Mouse (Mus musculus): ENCODE data around the gene Ccdc62. TPM values are rescaled to one million over a fixed set of nuclear protein-coding genes. Genes with fewer than 3 reads are reported as not detected.

Gene Ccdc62
- polyA plus RNA-seq, 1 experiment from 2014 or later: 6.2 TPM

GRCm38 (mm10) chr5:123952365-123953045 lies 22.0 kb downstream of the Ccdc62 start:
- no peaks in the 10 kb centered on the region for H3K27me3 ChIP-seq (ENCODE audit: control insufficient read depth, insufficient read depth, low read length)
- no peak overlapping the region for H3K4me3 ChIP-seq (ENCODE audit: low read length)
- no peaks in the 10 kb centered on the region for H3K4me1 ChIP-seq (ENCODE audit: control insufficient read depth, insufficient read depth, low read length)
- H3K27ac ChIP-seq (ENCODE audit: low read depth, low read length): no peak overlapping the region
- no peak overlapping the region for H3K4me2 ChIP-seq (replicated peaks; ENCODE audit: low read depth, low read length)
- no peaks in the 10 kb centered on the region for H3K36me3 ChIP-seq (ENCODE audit: control insufficient read depth, insufficient read depth, low read length)
- WGBS: 61% methylated on average over 5 of the region's 5 CpGs
- H3K9ac ChIP-seq (ENCODE audit: low read depth, low read length): no peak overlapping the region
- ATAC-seq (ENCODE audit: low FRiP score, low TSS enrichment): no peak
- no peaks in the 10 kb centered on the region for H3K9me3 ChIP-seq (ENCODE audit: control insufficient read depth, low read length)

GRCm38 (mm10) chr5:123957213-123957612 lies 26.7 kb downstream of the Ccdc62 start:
- no peaks in the 10 kb centered on the region for H3K9me3 ChIP-seq (ENCODE audit: control insufficient read depth, low read length)
- 93% methylated on average over 8 of the region's 8 CpGs for WGBS
- no peak overlapping the region for H3K4me3 ChIP-seq (ENCODE audit: low read length)

GRCm38 (mm10) chr5:123959018-123959417 lies 28.5 kb downstream of the Ccdc62 start:
- no peaks in the 10 kb centered on the region for H3K36me3 ChIP-seq (ENCODE audit: control insufficient read depth, insufficient read depth, low read length)
- WGBS: 58% methylated on average over 3 of the region's 3 CpGs
- no peaks in the 10 kb centered on the region for H3K4me1 ChIP-seq (ENCODE audit: control insufficient read depth, insufficient read depth, low read length)
- no peak overlapping the region for H3K4me2 ChIP-seq (replicated peaks; ENCODE audit: low read depth, low read length)
- no peak for ATAC-seq (ENCODE audit: low FRiP score, low TSS enrichment)
- no peak overlapping the region for H3K27ac ChIP-seq (ENCODE audit: low read depth, low read length)
- no peaks in the 10 kb centered on the region for H3K27me3 ChIP-seq (ENCODE audit: control insufficient read depth, insufficient read depth, low read length)
- H3K9me3 ChIP-seq (ENCODE audit: control insufficient read depth, low read length): no peaks in the 10 kb centered on the region
- no peak overlapping the region for H3K4me3 ChIP-seq (ENCODE audit: low read length)
- H3K9ac ChIP-seq (ENCODE audit: low read depth, low read length): no peak overlapping the region

More at GRCm38 (mm10) chr5:123957213-123957612, 26.7 kb downstream of the Ccdc62 start:
- Histone ChIP-seq H3K36me3 (ENCODE audit: control insufficient read depth, insufficient read depth, low read length) (no peaks in the 10 kb centered on the region), H3K27ac (ENCODE audit: low read depth, low read length) (no peak overlapping the region), H3K4me1 (ENCODE audit: control insufficient read depth, insufficient read depth, low read length) (no peaks in the 10 kb centered on the region), H3K9ac (ENCODE audit: low read depth, low read length) (no peak overlapping the region), H3K4me2 (replicated peaks; ENCODE audit: low read depth, low read length) (no peak overlapping the region), H3K27me3 (ENCODE audit: control insufficient read depth, insufficient read depth, low read length) (no peaks in the 10 kb centered on the region)
- no peak for ATAC-seq (ENCODE audit: low FRiP score, low TSS enrichment)

- H3K4me2 ChIP-seq (replicated peaks; ENCODE audit: low read depth, low read length): no peak overlapping the region
- no peaks in the 10 kb centered on the region for H3K4me1 ChIP-seq (ENCODE audit: control insufficient read depth, insufficient read depth, low read length)
- ATAC-seq (ENCODE audit: low FRiP score, low TSS enrichment): no peak
- WGBS: 58% methylated on average over 8 of the region's 8 CpGs
- H3K27ac ChIP-seq (ENCODE audit: low read depth, low read length): no peak overlapping the region
- H3K4me3 ChIP-seq (ENCODE audit: low read length): no peak overlapping the region
- H3K27me3 ChIP-seq (ENCODE audit: control insufficient read depth, insufficient read depth, low read length): no peaks in the 10 kb centered on the region
- H3K9me3 ChIP-seq (ENCODE audit: control insufficient read depth, low read length): no peaks in the 10 kb centered on the region
- H3K9ac ChIP-seq (ENCODE audit: low read depth, low read length): no peak overlapping the region
- H3K36me3 ChIP-seq (ENCODE audit: control insufficient read depth, insufficient read depth, low read length): no peaks in the 10 kb centered on the region
Observed at GRCm38 (mm10) chr5:123960129-123960528, 29.6 kb downstream of the Ccdc62 start.

- no peak overlapping the region for H3K27ac ChIP-seq (ENCODE audit: low read depth, low read length)
- ATAC-seq (ENCODE audit: low FRiP score, low TSS enrichment): no peak
- no peaks in the 10 kb centered on the region for H3K36me3 ChIP-seq (ENCODE audit: control insufficient read depth, insufficient read depth, low read length)
- no peaks in the 10 kb centered on the region for H3K27me3 ChIP-seq (ENCODE audit: control insufficient read depth, insufficient read depth, low read length)
- H3K9me3 ChIP-seq (ENCODE audit: control insufficient read depth, low read length): no peaks in the 10 kb centered on the region
- H3K4me3 ChIP-seq (ENCODE audit: low read length): no peak overlapping the region
- 86% methylated on average over 11 of the region's 12 CpGs for WGBS
- H3K9ac ChIP-seq (ENCODE audit: low read depth, low read length): no peak overlapping the region
- no peaks in the 10 kb centered on the region for H3K4me1 ChIP-seq (ENCODE audit: control insufficient read depth, insufficient read depth, low read length)
- no peak overlapping the region for H3K4me2 ChIP-seq (replicated peaks; ENCODE audit: low read depth, low read length)
Observed at GRCm38 (mm10) chr5:123961046-123961445, 30.6 kb downstream of the Ccdc62 start.

GRCm38 (mm10) chr5:123964208-123964607 lies 33.7 kb downstream of the Ccdc62 start:
- ATAC-seq (ENCODE audit: low FRiP score, low TSS enrichment): no peak
- Histone ChIP-seq H3K9me3 (ENCODE audit: control insufficient read depth, low read length) (no peaks in the 10 kb centered on the region), H3K27me3 (ENCODE audit: control insufficient read depth, insufficient read depth, low read length) (no peaks in the 10 kb centered on the region), H3K9ac (ENCODE audit: low read depth, low read length) (no peak overlapping the region), H3K4me3 (ENCODE audit: low read length) (no peak overlapping the region), H3K4me2 (replicated peaks; ENCODE audit: low read depth, low read length) (no peak overlapping the region), H3K4me1 (ENCODE audit: control insufficient read depth, insufficient read depth, low read length) (0 out of 2 replicates have a peak, but pooled peaks cover 2% of the 10 kb centered on the region), H3K36me3 (ENCODE audit: control insufficient read depth, insufficient read depth, low read length) (no peaks in the 10 kb centered on the region), H3K27ac (ENCODE audit: low read depth, low read length) (no peak overlapping the region)
- 92% methylated on average over 4 of the region's 4 CpGs for WGBS

- H3K27me3 ChIP-seq (ENCODE audit: control insufficient read depth, insufficient read depth, low read length): no peaks in the 10 kb centered on the region
- H3K9me3 ChIP-seq (ENCODE audit: control insufficient read depth, low read length): no peaks in the 10 kb centered on the region
- H3K4me1 ChIP-seq (ENCODE audit: control insufficient read depth, insufficient read depth, low read length): 0 out of 2 replicates have a peak, but pooled peaks cover 2% of the 10 kb centered on the region
- ATAC-seq (ENCODE audit: low FRiP score, low TSS enrichment): no peak
- WGBS: 88% methylated on average over 2 of the region's 2 CpGs
- H3K36me3 ChIP-seq (ENCODE audit: control insufficient read depth, insufficient read depth, low read length): no peaks in the 10 kb centered on the region
- H3K27ac ChIP-seq (ENCODE audit: low read depth, low read length): no peak overlapping the region
- H3K9ac ChIP-seq (ENCODE audit: low read depth, low read length): no peak overlapping the region
- no peak overlapping the region for H3K4me2 ChIP-seq (replicated peaks; ENCODE audit: low read depth, low read length)
- H3K4me3 ChIP-seq (ENCODE audit: low read length): no peak overlapping the region
Observed at GRCm38 (mm10) chr5:123966759-123967158, 36.3 kb downstream of the Ccdc62 start.

- H3K9me3 ChIP-seq (ENCODE audit: control insufficient read depth, low read length): no peaks in the 10 kb centered on the region
- no peak overlapping the region for H3K4me3 ChIP-seq (ENCODE audit: low read length)
- H3K9ac ChIP-seq (ENCODE audit: low read depth, low read length): no peak overlapping the region
- H3K27ac ChIP-seq (ENCODE audit: low read depth, low read length): no peak overlapping the region
- 0 out of 2 replicates have a peak, but pooled peaks cover 2% of the 10 kb centered on the region for H3K4me1 ChIP-seq (ENCODE audit: control insufficient read depth, insufficient read depth, low read length)
- no peak overlapping the region for H3K4me2 ChIP-seq (replicated peaks; ENCODE audit: low read depth, low read length)
- WGBS: 66% methylated on average over 5 of the region's 5 CpGs
- H3K36me3 ChIP-seq (ENCODE audit: control insufficient read depth, insufficient read depth, low read length): no peaks in the 10 kb centered on the region
- no peaks in the 10 kb centered on the region; the same call in 1 of the 2 replicates for H3K27me3 ChIP-seq (ENCODE audit: control insufficient read depth, insufficient read depth, low read length)
- no peak for ATAC-seq (ENCODE audit: low FRiP score, low TSS enrichment)
Observed at GRCm38 (mm10) chr5:123968468-123968867, 38.0 kb downstream of the Ccdc62 start.

GRCm38 (mm10) chr5:123969216-123969615 lies 38.7 kb downstream of the Ccdc62 start:
- Histone ChIP-seq H3K4me2 (replicated peaks; ENCODE audit: low read depth, low read length) (no peak overlapping the region), H3K4me3 (ENCODE audit: low read length) (no peak overlapping the region), H3K9me3 (ENCODE audit: control insufficient read depth, low read length) (no peaks in the 10 kb centered on the region), H3K9ac (ENCODE audit: low read depth, low read length) (no peak overlapping the region), H3K36me3 (ENCODE audit: control insufficient read depth, insufficient read depth, low read length) (no peaks in the 10 kb centered on the region), H3K27ac (ENCODE audit: low read depth, low read length) (no peak overlapping the region), H3K27me3 (ENCODE audit: control insufficient read depth, insufficient read depth, low read length) (no peaks in the 10 kb centered on the region; the same call in 1 of the 2 replicates), H3K4me1 (ENCODE audit: control insufficient read depth, insufficient read depth, low read length) (0 out of 2 replicates have a peak, but pooled peaks cover 3% of the 10 kb centered on the region)
- ATAC-seq (ENCODE audit: low FRiP score, low TSS enrichment): no peak
- WGBS: 58% methylated on average over 8 of the region's 8 CpGs

Measured in kidney, embryonic 14.5 days (tissue).